Mouse (Mus musculus): ENCODE measurements around the gene Ly6g6e. TPM values are rescaled to one million over a fixed set of nuclear protein-coding genes. Genes with fewer than 3 reads are reported as not detected.
A peak's percentile ranks its signal among the peaks of the same experiment; 100 is the strongest.

The Ly6g6e gene
- polyA plus RNA-seq, 1 experiment, result 27.5 TPM

- H3K36me3 ChIP-seq (ENCODE audit: control insufficient read depth, insufficient read depth, low read length, poor library complexity, severe bottlenecking), result peaks cover 8% of the 10 kb centered on the region
- peak overlapping the region; percentile 87 for H3K4me3 ChIP-seq (ENCODE audit: low read depth, low read length)
These were observed 15.9 kb upstream of the Ly6g6e start for GRCm38 (mm10) chr17:35060737-35061297.

DNA sequence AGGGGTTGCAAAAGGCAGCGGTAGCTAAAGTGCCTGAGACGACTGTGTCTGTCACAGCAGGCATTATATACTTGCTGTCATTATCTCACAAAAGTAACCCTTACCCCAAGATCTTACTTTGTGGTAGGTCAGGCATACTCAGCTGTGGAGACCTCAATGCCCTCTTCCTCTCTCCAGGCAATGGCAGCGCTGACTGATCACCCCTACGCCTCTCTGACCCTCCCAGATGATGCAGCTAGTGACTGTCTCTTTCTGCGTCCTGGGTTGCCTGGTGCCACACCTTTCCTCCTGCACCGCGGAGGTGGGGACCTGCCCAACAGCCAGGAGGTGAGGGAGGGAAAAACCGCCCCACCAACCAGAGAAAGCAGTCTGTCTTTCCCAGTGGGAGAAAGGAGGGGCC lies 15.4 kb upstream of the Ly6g6e start:
- H3K36me3 ChIP-seq (ENCODE audit: control insufficient read depth, insufficient read depth, low read length, poor library complexity, severe bottlenecking), result peaks cover 4% of the 10 kb centered on the region
- H3K9ac ChIP-seq (ENCODE audit: low read depth, poor library complexity, severe bottlenecking), result no peak overlapping the region
- no peaks in the 10 kb centered on the region for H3K9me3 ChIP-seq (replicated peaks; ENCODE audit: control insufficient read depth, insufficient read depth, low read length, poor library complexity, severe bottlenecking)
- TF ChIP-seq EP300 (IDR thresholded peaks at IDR 0.05; ENCODE audit: insufficient read depth, low read depth, low read length) (no peak), CTCF (IDR thresholded peaks at IDR 0.05; ENCODE audit: low read depth, low read length) (no peak), POLR2A (IDR thresholded peaks at IDR 0.05; ENCODE audit: insufficient read depth, low read length) (no peak)
- peak overlapping the region; percentile 5; the same call in 1 of the 2 replicates for H3K27ac ChIP-seq (ENCODE audit: insufficient read depth, low read length)
- no peak overlapping the region for H3K4me3 ChIP-seq (ENCODE audit: low read depth, low read length)
- no peaks in the 10 kb centered on the region for H3K27me3 ChIP-seq (ENCODE audit: control insufficient read depth, insufficient read depth, low read length, poor library complexity, severe bottlenecking)
- H3K4me1 ChIP-seq (ENCODE audit: control insufficient read depth, insufficient read depth, low read length), result peaks cover 6% of the 10 kb centered on the region

More at GRCm38 (mm10) chr17:35060737-35061297, 15.9 kb upstream of the Ly6g6e start:
- H3K9me3 ChIP-seq (replicated peaks; ENCODE audit: control insufficient read depth, insufficient read depth, low read length, poor library complexity, severe bottlenecking), result no peaks in the 10 kb centered on the region
- TF ChIP-seq CTCF (IDR thresholded peaks at IDR 0.05; ENCODE audit: low read depth, low read length) (no peak), POLR2A (IDR thresholded peaks at IDR 0.05; ENCODE audit: insufficient read depth, low read length) (no peak), EP300 (IDR thresholded peaks at IDR 0.05; ENCODE audit: insufficient read depth, low read depth, low read length) (no peak)
- H3K4me1 ChIP-seq (ENCODE audit: control insufficient read depth, insufficient read depth, low read length), result peaks cover 6% of the 10 kb centered on the region
- H3K9ac ChIP-seq (ENCODE audit: low read depth, poor library complexity, severe bottlenecking), result no peak overlapping the region
- no peak overlapping the region for H3K27ac ChIP-seq (ENCODE audit: insufficient read depth, low read length)
- no peaks in the 10 kb centered on the region for H3K27me3 ChIP-seq (ENCODE audit: control insufficient read depth, insufficient read depth, low read length, poor library complexity, severe bottlenecking)

GRCm38 (mm10) chr17:35063466-35063865 lies 13.2 kb upstream of the Ly6g6e start:
- H3K9ac ChIP-seq (ENCODE audit: low read depth, poor library complexity, severe bottlenecking), result no peak overlapping the region
- no peaks in the 10 kb centered on the region for H3K9me3 ChIP-seq (replicated peaks; ENCODE audit: control insufficient read depth, insufficient read depth, low read length, poor library complexity, severe bottlenecking)
- peaks cover 6% of the 10 kb centered on the region for H3K4me1 ChIP-seq (ENCODE audit: control insufficient read depth, insufficient read depth, low read length)
- no peak overlapping the region for H3K27ac ChIP-seq (ENCODE audit: insufficient read depth, low read length)
- 0 out of 2 replicates have a peak, but pooled peaks cover under 1% of the 10 kb centered on the region for H3K36me3 ChIP-seq (ENCODE audit: control insufficient read depth, insufficient read depth, low read length, poor library complexity, severe bottlenecking)
- no peaks in the 10 kb centered on the region for H3K27me3 ChIP-seq (ENCODE audit: control insufficient read depth, insufficient read depth, low read length, poor library complexity, severe bottlenecking)
- H3K4me3 ChIP-seq (ENCODE audit: low read depth, low read length), result no peak overlapping the region
- TF ChIP-seq EP300 (IDR thresholded peaks at IDR 0.05; ENCODE audit: insufficient read depth, low read depth, low read length) (no peak), POLR2A (IDR thresholded peaks at IDR 0.05; ENCODE audit: insufficient read depth, low read length) (no peak), CTCF (IDR thresholded peaks at IDR 0.05; ENCODE audit: low read depth, low read length) (no peak)

DNA sequence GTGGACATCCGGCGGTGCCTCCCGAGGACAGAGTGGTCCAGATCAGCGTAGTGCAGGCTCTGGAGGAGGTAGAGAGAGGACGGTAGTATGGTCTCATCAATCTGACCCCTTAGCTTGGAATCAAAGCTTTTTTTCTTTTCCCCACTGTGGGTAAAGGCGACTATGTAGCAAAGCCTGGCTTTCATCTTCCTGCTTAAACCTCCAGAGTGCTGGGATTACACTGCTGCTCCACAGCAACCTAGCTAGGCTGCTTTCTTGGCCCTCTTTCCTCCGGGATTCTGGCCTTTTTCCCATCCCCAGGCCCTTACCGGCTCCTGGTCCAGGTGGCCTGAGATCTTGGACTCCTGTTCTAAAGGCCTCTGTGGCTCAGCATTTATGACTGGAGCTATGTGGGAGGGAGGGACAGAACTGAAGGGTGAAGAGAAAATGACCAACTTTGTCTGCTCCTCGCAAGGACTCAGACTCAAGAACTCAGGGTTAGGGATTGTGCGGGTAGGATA lies 12.3 kb upstream of the Ly6g6e start:
- Histone ChIP-seq H3K27me3 (ENCODE audit: control insufficient read depth, insufficient read depth, low read length, poor library complexity, severe bottlenecking) (no peaks in the 10 kb centered on the region), H3K9ac (ENCODE audit: low read depth, poor library complexity, severe bottlenecking) (peak overlapping the region; percentile 10; the same call in 1 of the 2 replicates), H3K4me3 (ENCODE audit: low read depth, low read length) (peak overlapping the region; percentile 36), H3K4me1 (ENCODE audit: control insufficient read depth, insufficient read depth, low read length) (peaks cover 6% of the 10 kb centered on the region), H3K27ac (ENCODE audit: insufficient read depth, low read length) (peak overlapping the region; percentile 93), H3K36me3 (ENCODE audit: control insufficient read depth, insufficient read depth, low read length, poor library complexity, severe bottlenecking) (no peaks in the 10 kb centered on the region), H3K9me3 (replicated peaks; ENCODE audit: control insufficient read depth, insufficient read depth, low read length, poor library complexity, severe bottlenecking) (no peaks in the 10 kb centered on the region)
- TF ChIP-seq CTCF (IDR thresholded peaks at IDR 0.05; ENCODE audit: low read depth, low read length), result no peak
- no peak for TF ChIP-seq EP300 (IDR thresholded peaks at IDR 0.05; ENCODE audit: insufficient read depth, low read depth, low read length)
- TF ChIP-seq POLR2A (IDR thresholded peaks at IDR 0.05; ENCODE audit: insufficient read depth, low read length), result no peak

- no peaks in the 10 kb centered on the region for H3K36me3 ChIP-seq (ENCODE audit: control insufficient read depth, insufficient read depth, low read length, poor library complexity, severe bottlenecking)
- H3K4me3 ChIP-seq (ENCODE audit: low read depth, low read length), result peak within 1 kb of the TSS; percentile 79
- H3K27ac ChIP-seq (ENCODE audit: insufficient read depth, low read length), result peak within 1 kb of the TSS; percentile 93
- TF ChIP-seq POLR2A (IDR thresholded peaks at IDR 0.05; ENCODE audit: insufficient read depth, low read length) (peak; percentile 64), CTCF (IDR thresholded peaks at IDR 0.05; ENCODE audit: low read depth, low read length) (no peak), EP300 (IDR thresholded peaks at IDR 0.05; ENCODE audit: insufficient read depth, low read depth, low read length) (peak; percentile 40)
- no peaks in the 10 kb centered on the region for H3K27me3 ChIP-seq (ENCODE audit: control insufficient read depth, insufficient read depth, low read length, poor library complexity, severe bottlenecking)
- H3K4me1 ChIP-seq (ENCODE audit: control insufficient read depth, insufficient read depth, low read length), result peaks cover 6% of the 10 kb centered on the region
- peak within 1 kb of the TSS; percentile 64 for H3K9ac ChIP-seq (ENCODE audit: low read depth, poor library complexity, severe bottlenecking)
- H3K9me3 ChIP-seq (replicated peaks; ENCODE audit: control insufficient read depth, insufficient read depth, low read length, poor library complexity, severe bottlenecking), result no peaks in the 10 kb centered on the region
These were observed 11.5 kb upstream of the Ly6g6e start, which contains the start of gene Ly6g6c for GRCm38 (mm10) chr17:35064951-35065947. Gene Ly6g6c, plus strand, starts transcription at chr17:35065388.
